Mouse (Mus musculus): Measurements from ENCODE around the gene Myoz2.

- TF ChIP-seq CTCF (IDR thresholded peaks at IDR 0.05; ENCODE audit: insufficient read depth, low read length): no peak
- no peak for TF ChIP-seq POLR2A (IDR thresholded peaks at IDR 0.05; ENCODE audit: borderline replicate concordance, extremely low read depth, low read depth, low read length)
Observed at GRCm38 (mm10) chr3:123064186-123064585, 29.4 kb upstream of the Myoz2 start.

Data from lung, adult 2 months (tissue).